Mouse (Mus musculus) urinary bladder, postnatal 4 days (tissue): ENCODE measurements around the gene Arl14.

Experiments used
- DNase-seq, 2 experiments: peaks; one replicate each; pipeline ENCODE4 v3.0.0; 2021 to 2022; ENCODE audit warnings: low spot score in 2 of 2

Gene Arl14

DNA sequence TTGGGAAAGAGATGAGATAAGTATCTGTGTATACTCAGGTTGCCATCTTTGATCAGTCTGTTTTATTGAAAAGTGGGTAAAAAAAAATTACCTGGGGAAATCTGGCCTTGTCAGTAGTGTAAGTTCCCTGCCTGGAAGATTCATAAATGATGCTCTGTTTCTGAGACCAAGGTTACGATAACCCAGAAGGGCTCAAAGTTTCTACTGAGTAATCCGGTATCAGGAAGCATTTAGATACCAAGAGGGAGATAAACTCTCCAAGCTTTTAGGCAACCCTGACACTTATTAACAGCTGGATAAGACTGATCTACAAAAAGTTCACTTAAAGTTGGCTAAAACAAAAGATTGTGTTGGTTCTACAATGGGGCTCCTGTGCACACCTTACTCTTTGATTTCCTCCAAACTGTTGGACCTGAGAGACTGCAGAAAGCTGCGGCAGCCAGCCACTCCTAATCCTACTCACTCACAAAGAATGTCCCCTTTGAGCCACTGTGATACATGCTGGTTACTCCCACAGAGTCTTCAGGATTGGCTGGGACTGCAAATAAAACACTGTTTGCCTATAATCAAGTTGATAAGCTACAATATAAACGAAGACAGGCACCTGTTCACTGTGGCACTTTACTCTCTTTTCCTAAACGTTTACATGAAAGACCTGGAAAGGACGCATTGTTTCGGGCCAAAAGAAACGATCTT is at the start of gene Arl14:
TSS of gene Arl14 (plus strand) at position 614 of the 696 bp plus-strand sequence.
- DNase-seq, result no peak

- DNase-seq, result no peak
Measured at GRCm38 (mm10) chr3:69175229-69175628, 47.0 kb upstream of the Arl14 start.

DNA sequence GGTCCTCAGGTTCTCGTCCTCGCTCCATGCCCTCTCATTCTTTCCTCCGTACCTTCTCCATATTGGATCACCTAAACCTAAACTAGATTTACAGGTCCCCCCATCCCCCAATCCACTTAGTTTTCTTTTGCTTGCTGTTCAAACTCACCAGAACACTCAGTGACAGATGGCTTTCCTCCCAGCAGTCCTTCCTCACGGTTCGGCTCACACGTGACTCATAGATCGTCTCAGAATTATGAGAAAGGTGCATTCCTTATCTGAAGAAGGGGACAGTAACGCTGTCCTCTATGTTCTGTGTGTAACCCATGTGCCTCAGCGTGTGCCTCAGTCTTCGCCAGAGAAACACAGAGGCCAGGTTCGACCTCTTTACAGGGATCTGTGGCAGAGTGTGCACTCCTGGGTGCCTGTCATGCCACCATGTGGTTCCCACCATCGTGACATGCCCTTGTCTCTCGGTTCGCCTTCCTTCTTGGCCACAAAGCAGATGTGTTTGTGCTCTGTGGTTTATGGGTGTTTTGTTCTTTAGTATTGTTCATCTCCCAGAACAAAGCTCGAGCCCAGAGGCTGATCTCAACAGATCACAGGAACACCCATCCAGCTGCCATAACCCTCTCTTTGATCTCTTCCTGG is 44.9 kb upstream of the Arl14 start:
- DNase-seq, result no peak

DNA sequence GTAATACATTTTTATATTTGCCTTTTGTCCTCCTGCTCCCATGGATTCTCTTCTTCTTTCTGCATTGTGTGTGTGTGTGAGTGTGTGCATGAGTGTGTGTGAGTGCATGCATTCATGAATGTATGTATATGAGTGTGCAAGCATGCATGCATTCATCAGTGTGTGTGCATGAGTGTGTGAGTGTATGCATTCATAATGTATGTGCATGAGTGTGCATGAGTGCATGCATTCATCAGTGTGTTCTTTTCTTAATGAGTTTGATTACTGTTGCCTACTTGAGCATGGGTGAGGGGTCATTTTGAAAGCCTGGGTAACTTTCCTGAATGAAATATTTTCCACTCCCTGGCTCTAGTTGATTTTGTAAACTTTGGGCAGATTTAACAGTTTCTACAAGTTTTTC is 44.3 kb upstream of the Arl14 start:
- no peak for DNase-seq

- DNase-seq, result no peak
Measured at GRCm38 (mm10) chr3:69178365-69179004, 43.7 kb upstream of the Arl14 start.

DNA sequence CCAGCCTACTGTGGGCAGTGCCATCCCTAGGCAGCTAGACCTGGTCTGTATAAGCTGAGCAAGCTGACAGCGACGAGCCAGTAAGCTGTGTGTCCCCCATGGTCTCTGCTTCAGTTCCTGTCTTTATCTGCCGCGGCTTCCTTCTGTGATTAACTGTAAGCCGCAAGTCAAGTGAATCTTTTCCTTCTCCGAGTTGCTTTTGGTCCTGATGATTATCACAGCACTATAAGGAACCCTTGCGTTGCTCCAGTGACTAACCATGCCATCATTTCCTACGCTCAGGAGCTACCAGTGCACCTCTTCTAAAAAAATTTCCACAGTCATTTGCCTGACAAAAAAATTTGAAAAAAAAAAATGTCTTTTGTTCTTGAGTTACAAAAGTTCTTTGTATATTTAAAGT is 40.7 kb upstream of the Arl14 start:
- no peak for DNase-seq

DNA sequence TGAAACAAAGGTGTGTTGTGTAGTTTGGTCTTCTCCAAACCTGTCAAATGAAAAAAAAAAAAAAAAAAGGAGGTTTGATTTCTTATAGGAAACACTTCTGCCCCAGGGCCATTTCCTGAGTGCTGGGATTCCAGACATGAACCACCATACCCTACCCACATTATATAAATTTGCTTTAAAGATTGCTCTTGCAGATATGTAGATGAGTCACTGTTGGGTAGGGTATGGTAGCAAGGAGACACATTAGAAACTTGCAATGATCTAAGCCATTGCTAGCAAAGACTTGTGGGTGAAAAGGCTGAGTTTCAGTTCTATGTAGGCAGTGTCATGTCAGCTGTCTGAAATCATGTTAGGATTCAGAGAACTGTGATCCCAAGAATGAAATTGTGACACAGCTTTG is 40.0 kb upstream of the Arl14 start:
- no peak for DNase-seq

GRCm38 (mm10) chr3:69185244-69185643 is 37.0 kb upstream of the Arl14 start:
- no peak for DNase-seq

GRCm38 (mm10) chr3:69186031-69186430 is 36.2 kb upstream of the Arl14 start:
- no peak for DNase-seq

GRCm38 (mm10) chr3:69186643-69187042 is 35.6 kb upstream of the Arl14 start:
- no peak for DNase-seq

- DNase-seq, result no peak
Measured at GRCm38 (mm10) chr3:69192995-69193394, 29.2 kb upstream of the Arl14 start.

DNA sequence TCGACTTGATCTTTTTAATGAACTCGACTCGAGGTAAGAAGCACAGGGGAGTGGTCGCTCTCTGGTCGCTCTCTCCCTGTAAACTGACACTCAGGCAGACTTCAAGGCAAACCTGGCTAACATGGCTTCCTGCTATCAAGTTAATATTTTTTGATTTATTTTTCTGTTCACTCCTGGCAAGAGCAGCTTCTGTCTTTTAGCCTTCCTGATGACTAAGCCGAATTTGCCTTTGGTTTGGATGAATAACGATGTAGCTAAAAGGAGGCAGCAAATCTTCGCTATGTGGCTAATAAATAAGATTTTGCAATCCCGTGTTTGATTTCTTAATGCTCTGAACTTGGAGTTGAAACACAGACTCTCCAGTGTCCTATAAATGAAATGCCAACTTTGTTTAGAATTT is 27.7 kb upstream of the Arl14 start:
- no peak for DNase-seq

DNA sequence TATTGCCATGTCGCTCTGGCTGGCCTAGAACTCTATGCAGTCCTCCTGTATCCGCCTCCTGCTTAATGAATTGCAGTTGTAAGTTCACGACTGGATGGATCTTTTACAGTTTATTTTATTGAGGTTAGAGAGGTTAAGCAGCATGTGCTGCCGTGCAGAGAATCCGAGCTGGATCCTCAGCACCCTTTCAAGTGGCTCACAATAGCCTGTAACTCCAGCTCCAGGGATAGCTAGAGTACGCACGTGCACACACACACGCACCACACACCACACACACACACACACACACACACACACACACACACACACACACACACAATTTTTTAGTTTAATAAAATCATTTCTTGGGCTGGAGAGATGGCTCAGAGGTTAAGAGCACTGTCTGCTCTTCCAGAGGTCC is 27.0 kb upstream of the Arl14 start:
- DNase-seq, result no peak

GRCm38 (mm10) chr3:69198098-69198497 is 24.1 kb upstream of the Arl14 start:
- no peak for DNase-seq

- no peak for DNase-seq
Measured at GRCm38 (mm10) chr3:69200251-69200650, 22.0 kb upstream of the Arl14 start.

GRCm38 (mm10) chr3:69201206-69201605 is 21.0 kb upstream of the Arl14 start:
- no peak for DNase-seq

- DNase-seq, result no peak
Measured at GRCm38 (mm10) chr3:69202876-69203275, 19.3 kb upstream of the Arl14 start.

- no peak for DNase-seq
Measured at GRCm38 (mm10) chr3:69205266-69206054, 16.8 kb upstream of the Arl14 start.

DNA sequence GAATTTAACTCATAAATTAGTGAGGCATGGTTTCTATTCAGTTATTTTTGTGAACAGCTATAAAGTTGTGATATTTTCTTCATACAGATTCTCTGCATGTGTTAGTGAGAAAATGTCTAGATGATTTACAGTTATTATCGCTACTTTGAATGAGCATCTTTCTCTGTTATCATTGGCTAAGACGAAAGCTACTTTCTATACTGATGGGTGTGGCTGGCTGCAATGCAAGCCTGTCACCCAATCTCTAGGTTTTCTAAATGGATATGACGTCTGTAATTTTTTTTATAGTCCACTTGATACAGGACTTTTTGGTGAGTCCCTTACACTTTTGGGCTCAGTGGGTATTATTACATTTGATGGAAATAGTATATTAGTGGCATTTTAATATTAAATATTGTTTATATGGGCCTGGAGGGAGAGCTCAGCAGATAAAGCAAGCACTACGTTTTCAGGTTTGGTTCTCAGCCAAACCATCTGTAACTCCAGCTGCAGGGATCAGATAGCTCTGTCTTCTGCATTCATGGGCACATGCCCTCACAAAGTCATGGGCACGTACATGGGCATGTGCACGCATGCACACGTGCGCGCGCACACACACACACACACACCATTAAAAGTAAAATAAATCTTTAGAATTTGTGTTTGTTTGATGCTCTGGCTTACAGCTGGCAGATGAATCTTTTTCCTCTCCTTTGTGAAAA is 15.9 kb upstream of the Arl14 start:
- no peak for DNase-seq

DNA sequence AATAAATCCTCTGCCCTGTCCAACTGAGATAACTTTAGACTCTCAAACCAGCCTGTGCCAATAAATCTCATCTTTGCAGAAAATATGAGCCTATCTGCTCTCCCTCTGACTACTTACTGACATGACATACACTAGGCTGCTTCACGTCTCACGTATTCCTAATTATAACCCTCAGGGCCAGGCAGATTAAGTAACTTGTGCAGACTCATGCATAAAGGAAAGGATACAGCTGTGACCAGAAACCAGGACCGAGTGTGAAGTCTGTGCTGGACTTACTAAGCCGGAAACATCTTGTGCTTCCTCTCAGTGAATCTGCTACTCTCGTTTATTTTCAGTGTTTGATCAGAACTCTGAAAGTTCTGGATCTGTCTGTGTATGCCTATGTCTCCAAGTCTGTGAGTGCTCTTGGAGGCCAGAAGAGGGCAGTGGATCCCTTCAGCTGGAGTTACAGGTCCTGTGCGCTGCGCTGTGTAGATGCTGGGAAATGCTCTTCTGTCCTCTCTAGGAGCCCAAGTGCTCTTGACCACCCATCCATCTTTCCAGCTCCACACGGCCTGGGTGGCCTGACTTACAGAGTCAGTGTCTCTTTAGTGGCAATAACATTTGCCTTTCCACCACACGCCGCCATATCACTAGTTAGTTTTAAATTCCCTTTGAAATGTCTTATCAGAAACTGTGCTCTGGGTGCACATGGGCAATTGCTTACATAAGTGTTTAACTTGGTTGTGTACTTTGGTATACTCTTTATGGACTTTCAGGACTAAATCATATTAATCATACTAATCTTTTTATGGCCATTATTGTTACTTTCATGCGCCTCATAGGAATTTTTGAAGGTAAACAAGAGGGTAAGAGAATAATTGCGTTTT is 13.5 kb upstream of the Arl14 start:
- DNase-seq, result no peak

- no peak for DNase-seq
Measured at GRCm38 (mm10) chr3:69212246-69212645, 10.0 kb upstream of the Arl14 start.
